Comparison of ENCODE assay signal across 23 mouse cellular contexts in the genomic region with DNA sequence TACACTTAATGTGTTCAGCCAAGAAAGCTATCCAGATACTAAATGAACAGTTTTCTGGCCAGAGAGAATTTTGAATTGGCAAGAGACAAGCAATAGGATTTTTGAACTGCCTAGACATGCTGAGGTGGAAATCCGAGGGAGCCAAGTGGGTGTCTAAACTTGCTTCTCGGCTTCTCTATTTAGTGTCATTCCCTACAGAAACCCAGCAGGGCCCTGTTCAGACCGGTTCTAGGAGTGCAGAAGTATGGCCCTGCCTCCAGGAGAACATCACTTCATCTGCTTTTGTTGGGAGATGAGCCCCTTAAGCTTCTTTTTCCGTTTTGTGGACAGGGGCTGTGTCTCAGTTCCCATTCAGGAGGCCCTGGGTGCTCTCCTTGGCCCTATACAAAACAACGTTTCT. TPM values are rescaled to one million over a fixed set of nuclear protein-coding genes. Genes with fewer than 3 reads are reported as not detected.
A peak's percentile ranks its signal among the peaks of the same experiment; 100 is the strongest.
DNase-seq lines count a peak whose midpoint lies in the region; ATAC-seq and TF ChIP-seq lines count a peak whose summit lies in the region.
"Had no signal": no experiment of that assay in that cellular context is flagged by ENCODE, and none has a peak within 500 bp of the region (broad histone marks: within the 10 kb centered on the region; RNA-seq: fewer than 3 reads in every experiment).

No protein-coding gene starts in this region.

- WGBS in forebrain, postnatal 0 days: 74% methylated on average over 5 of the region's 5 CpGs
- 76% methylated on average over 5 of the region's 5 CpGs for WGBS in forebrain, embryonic 15.5 days
- WGBS in limb, embryonic 14.5 days: 77% methylated on average over 5 of the region's 5 CpGs
- WGBS in limb, embryonic 10.5 days: 81% methylated on average over 5 of the region's 5 CpGs
- 61% methylated on average over 5 of the region's 5 CpGs for WGBS in embryonic facial prominence, embryonic 15.5 days

- no peak for TF ChIP-seq EP300 in CH12.LX (IDR thresholded peaks at IDR 0.05; ENCODE audit: low read length)

- no peaks in the 10 kb centered on the region for H3K79me2 ChIP-seq in CH12.LX (replicated peaks; ENCODE audit: control insufficient read depth, extremely low read depth, insufficient read depth, poor library complexity, severe bottlenecking)

- no peak for TF ChIP-seq RAD21 in CH12.LX (IDR thresholded peaks at IDR 0.05; ENCODE audit: low read depth, low read length)

- no peaks in the 10 kb centered on the region for H3K4me1 ChIP-seq in forebrain, postnatal 0 days (ENCODE audit: insufficient read depth)
- no peaks in the 10 kb centered on the region for H3K4me1 ChIP-seq in forebrain, embryonic 15.5 days
- H3K4me1 ChIP-seq in limb, embryonic 14.5 days (ENCODE audit: control insufficient read depth, insufficient read depth, low read length): no peaks in the 10 kb centered on the region
- no peaks in the 10 kb centered on the region for H3K4me1 ChIP-seq in limb, embryonic 10.5 days
- peaks cover 0 to 22% of the 10 kb centered on the region in 2 experiments; a peak in 3 of 4 replicates for H3K4me1 ChIP-seq in CH12.LX (ENCODE audit: control insufficient read depth in 1 of 2, insufficient read depth in 2 of 2)
- H3K4me1 ChIP-seq in embryonic facial prominence, embryonic 15.5 days: no peaks in the 10 kb centered on the region
- H3K4me1 ChIP-seq: embryonic facial prominence, embryonic 12.5 days; forebrain, embryonic 13.5 days had no signal

- H3K4me2 ChIP-seq in forebrain, postnatal 0 days (ENCODE audit: low read depth): no peak overlapping the region
- no peak overlapping the region for H3K4me2 ChIP-seq in forebrain, embryonic 15.5 days (replicated peaks)
- no peak overlapping the region for H3K4me2 ChIP-seq in limb, embryonic 14.5 days (replicated peaks; ENCODE audit: low read depth, low read length, severe bottlenecking)
- no peak overlapping the region; the same call in 1 of the 2 replicates for H3K4me2 ChIP-seq in CH12.LX (ENCODE audit: insufficient read depth, low read depth, poor library complexity, severe bottlenecking)
- H3K4me2 ChIP-seq in embryonic facial prominence, embryonic 15.5 days (replicated peaks): no peak overlapping the region
- H3K4me2 ChIP-seq: embryonic facial prominence, embryonic 12.5 days; forebrain, embryonic 13.5 days had no signal

- DNase-seq in forebrain, postnatal 0 days: no peak
- DNase-seq in limb, embryonic 14.5 days (ENCODE audit: low spot score): peak; percentile 16
- no peak for DNase-seq in limb, embryonic 10.5 days (ENCODE audit: low spot score)
- DNase-seq in CH12.LX (ENCODE audit: extremely low read depth): no peak
- no peak for DNase-seq in neural tube, embryonic 10.5 days (ENCODE audit: extremely low spot score, low spot score)
- DNase-seq in cerebellum, adult 18-20 months: no peak
- DNase-seq: adrenal gland, adult 8-10 months; adrenal gland, postnatal 14 days; adrenal gland, postnatal 36 days; cerebellum, adult 11-12 months; cerebellum, adult 8-10 months; cerebellum, adult 9-11 months; cerebellum, postnatal 14 days; cerebellum, postnatal 36 days; embryo, embryonic 11 days had no signal

- no peak overlapping the region for H3K4me3 ChIP-seq in forebrain, postnatal 0 days (ENCODE audit: low read depth, low read length)
- no peak overlapping the region for H3K4me3 ChIP-seq in forebrain, embryonic 15.5 days
- H3K4me3 ChIP-seq in limb, embryonic 14.5 days (replicated peaks; ENCODE audit: low read length): no peak overlapping the region
- no peak overlapping the region for H3K4me3 ChIP-seq in limb, embryonic 10.5 days
- H3K4me3 ChIP-seq in CH12.LX (replicated peaks in 1 of 3; ENCODE audit: low read depth in 2 of 3, low read length in 2 of 3, poor library complexity in 1 of 3): no peak overlapping the region
- no peak overlapping the region for H3K4me3 ChIP-seq in embryonic facial prominence, embryonic 15.5 days (replicated peaks)
- H3K4me3 ChIP-seq: embryonic facial prominence, embryonic 12.5 days; forebrain, embryonic 13.5 days had no signal

- H3K9me3 ChIP-seq in forebrain, postnatal 0 days (ENCODE audit: low read length): no peaks in the 10 kb centered on the region
- no peaks in the 10 kb centered on the region for H3K9me3 ChIP-seq in forebrain, embryonic 15.5 days
- peaks cover 7% of the 10 kb centered on the region; the same call in 1 of the 2 replicates for H3K9me3 ChIP-seq in limb, embryonic 14.5 days (ENCODE audit: control insufficient read depth, low read length)
- H3K9me3 ChIP-seq in limb, embryonic 10.5 days (replicated peaks): no peaks in the 10 kb centered on the region
- peaks cover 19% of the 10 kb centered on the region for H3K9me3 ChIP-seq in CH12.LX (replicated peaks; ENCODE audit: low read length)
- 0 out of 2 replicates have a peak, but pooled peaks cover 6% of the 10 kb centered on the region for H3K9me3 ChIP-seq in embryonic facial prominence, embryonic 15.5 days (replicated peaks)
- H3K9me3 ChIP-seq: G1E had no signal

- dilution Hi-C loops in CH12.LX (cut with MboI; ENCODE audit: extremely low pct_ligation_motif_present, extremely low pct_unique_long_range_greater_than_20kb, low sequenced_read_pairs): no loop called here

- no peak overlapping the region for H3K27ac ChIP-seq in forebrain, postnatal 0 days (ENCODE audit: low read depth, low read length)
- no peak overlapping the region for H3K27ac ChIP-seq in forebrain, embryonic 15.5 days (replicated peaks)
- no peak overlapping the region for H3K27ac ChIP-seq in limb, embryonic 14.5 days (replicated peaks; ENCODE audit: low read depth, low read length)
- H3K27ac ChIP-seq in limb, embryonic 10.5 days: no peak overlapping the region
- H3K27ac ChIP-seq in CH12.LX (ENCODE audit: insufficient read depth, low read depth): no peak overlapping the region
- peak overlapping the region; percentile 52; the same call in 1 of the 2 replicates for H3K27ac ChIP-seq in embryonic facial prominence, embryonic 15.5 days (replicated peaks)
- H3K27ac ChIP-seq: embryonic facial prominence, embryonic 12.5 days; forebrain, embryonic 13.5 days had no signal

- no peak overlapping the region for H3K9ac ChIP-seq in forebrain, postnatal 0 days
- H3K9ac ChIP-seq in forebrain, embryonic 15.5 days (replicated peaks): no peak overlapping the region
- no peak overlapping the region for H3K9ac ChIP-seq in limb, embryonic 14.5 days (ENCODE audit: low read depth, low read length, severe bottlenecking)
- H3K9ac ChIP-seq in CH12.LX (ENCODE audit: insufficient read depth, low read depth): peak overlapping the region; percentile 45; the same call in 1 of the 2 replicates
- no peak overlapping the region for H3K9ac ChIP-seq in embryonic facial prominence, embryonic 15.5 days
- H3K9ac ChIP-seq: embryonic facial prominence, embryonic 12.5 days; forebrain, embryonic 13.5 days had no signal

- ATAC-seq in forebrain, postnatal 0 days: peak; percentile 27; the same call in 1 of the 2 replicates
- ATAC-seq in forebrain, embryonic 15.5 days (replicated peaks): no peak
- ATAC-seq in limb, embryonic 14.5 days (ENCODE audit: low FRiP score, low read depth): no peak
- no peak for ATAC-seq in embryonic facial prominence, embryonic 15.5 days (ENCODE audit: insufficient number of reproducible peaks, low FRiP score, low TSS enrichment, low read depth)
- ATAC-seq: activated CD4-positive, CD25-positive, alpha-beta regulatory T cell, adult 4 months; forebrain, embryonic 13.5 days; forebrain, embryonic 16.5 days; Patski had no signal

- no peak for TF ChIP-seq POLR2A in limb, embryonic 14.5 days (IDR thresholded peaks at IDR 0.05; ENCODE audit: borderline replicate concordance, extremely low read depth, insufficient read depth, insufficient read length)
- TF ChIP-seq POLR2A in CH12.LX (IDR thresholded peaks at IDR 0.05; ENCODE audit: low read depth, low read length): no peak

- H3K27me3 ChIP-seq in forebrain, postnatal 0 days (ENCODE audit: insufficient read depth, low read length): no peaks in the 10 kb centered on the region
- no peaks in the 10 kb centered on the region for H3K27me3 ChIP-seq in forebrain, embryonic 15.5 days
- no peaks in the 10 kb centered on the region for H3K27me3 ChIP-seq in limb, embryonic 14.5 days (ENCODE audit: control insufficient read depth, insufficient read depth, low read length)
- H3K27me3 ChIP-seq in limb, embryonic 10.5 days (ENCODE audit: low read depth, poor library complexity, severe bottlenecking): no peaks in the 10 kb centered on the region
- H3K27me3 ChIP-seq in CH12.LX (replicated peaks): no peaks in the 10 kb centered on the region
- H3K27me3 ChIP-seq in embryonic facial prominence, embryonic 15.5 days: no peaks in the 10 kb centered on the region
- H3K27me3 ChIP-seq: embryonic facial prominence, embryonic 12.5 days; forebrain, embryonic 13.5 days; Patski had no signal

- H3K36me3 ChIP-seq in forebrain, postnatal 0 days (ENCODE audit: insufficient read depth): no peaks in the 10 kb centered on the region
- H3K36me3 ChIP-seq in forebrain, embryonic 15.5 days: no peaks in the 10 kb centered on the region
- H3K36me3 ChIP-seq in limb, embryonic 14.5 days (ENCODE audit: control insufficient read depth, insufficient read depth, low read length): no peaks in the 10 kb centered on the region
- no peaks in the 10 kb centered on the region for H3K36me3 ChIP-seq in limb, embryonic 10.5 days
- no peaks in the 10 kb centered on the region for H3K36me3 ChIP-seq in CH12.LX (replicated peaks in 1 of 2; ENCODE audit: control insufficient read depth in 1 of 2, insufficient read depth in 1 of 2, low read length in 1 of 2)
- no peaks in the 10 kb centered on the region for H3K36me3 ChIP-seq in embryonic facial prominence, embryonic 15.5 days
- H3K36me3 ChIP-seq: embryonic facial prominence, embryonic 12.5 days; G1E had no signal

- TF ChIP-seq CTCF in forebrain, postnatal 0 days (IDR thresholded peaks at IDR 0.05; ENCODE audit: low read depth): no peak
- TF ChIP-seq CTCF in CH12.LX (conservative IDR thresholded peaks at IDR 0.05 in 1 of 2, IDR thresholded peaks at IDR 0.05 in 1 of 2; ENCODE audit: low read depth in 2 of 2, low read length in 2 of 2): no peak

- in situ Hi-C loops in CH12.LX (cut with MboI; ENCODE audit: low pct_ligation_motif_present, low pct_unique_long_range_greater_than_20kb, low sequenced_read_pairs): no loop called here

RNA-seq across cellular contexts. Expression of a gene that starts 29.5 kb away (rescaled TPM):
- total RNA-seq in forebrain, postnatal 0 days (2014; rRNA removed): 66.1 and 82.8 TPM in 2 replicates
- polyA plus RNA-seq in forebrain, postnatal 0 days (2015; fragmentation: Nextera tagmentation; extraction: Ambion mirVana): 51.6 and 57.7 TPM in 2 replicates
- 69.2 and 72.1 TPM in 2 replicates for polyA plus RNA-seq in forebrain, embryonic 15.5 days (2015; fragmentation: Nextera tagmentation; extraction: Ambion mirVana)
- polyA plus RNA-seq in limb, embryonic 14.5 days (2012; rRNA removed): 55.7 and 67.5 TPM in 2 replicates
- 44.7 and 45.7 TPM in 2 replicates for polyA plus RNA-seq in limb, embryonic 14.5 days (2014; fragmentation: Nextera tagmentation; extraction: Ambion mirVana)
- 49.9 and 52.4 TPM in 2 replicates for polyA plus RNA-seq in limb, embryonic 10.5 days (2016; fragmentation: Nextera tagmentation; extraction: Ambion mirVana)
- total RNA-seq in CH12.LX (2012; rRNA removed) (25.3 and 28.6 TPM in 2 replicates), CH12.LX (2014; rRNA removed) (22.6 and 23.7 TPM in 2 replicates)
- 119 and 149 TPM in 2 replicates for polyA plus RNA-seq in CH12.LX (2012; ENCODE audit: insufficient read length, low read depth)
- 44.6 and 48.3 TPM in 2 replicates for polyA plus RNA-seq in embryonic facial prominence, embryonic 15.5 days (2015; fragmentation: Nextera tagmentation; extraction: Ambion mirVana)

RNA-seq across cellular contexts. Expression of a gene that starts 43.5 kb away (rescaled TPM):
- total RNA-seq in forebrain, postnatal 0 days (2014; rRNA removed): 0.31 and 0.62 TPM in 2 replicates
- 0.28 and 0.53 TPM in 2 replicates for polyA plus RNA-seq in forebrain, postnatal 0 days (2015; fragmentation: Nextera tagmentation; extraction: Ambion mirVana)
- polyA plus RNA-seq in forebrain, embryonic 15.5 days (2015; fragmentation: Nextera tagmentation; extraction: Ambion mirVana): 0.28 and 0.42 TPM in 2 replicates
- polyA plus RNA-seq in limb, embryonic 14.5 days (2012; rRNA removed): 3.1 and 3.9 TPM in 2 replicates
- polyA plus RNA-seq in limb, embryonic 14.5 days (2014; fragmentation: Nextera tagmentation; extraction: Ambion mirVana): 4.0 and 5.7 TPM in 2 replicates
- 0.31 and 0.56 TPM in 2 replicates for polyA plus RNA-seq in limb, embryonic 10.5 days (2016; fragmentation: Nextera tagmentation; extraction: Ambion mirVana)
- 2.6 and 4.9 TPM in 2 replicates for total RNA-seq in CH12.LX (2012; rRNA removed)
- total RNA-seq in CH12.LX (2014; rRNA removed): 2.0 and 3.1 TPM in 2 replicates
- polyA plus RNA-seq in CH12.LX (2012; ENCODE audit: insufficient read length, low read depth): 5.1 and 5.2 TPM in 2 replicates
- 3.7 and 4.9 TPM in 2 replicates for polyA plus RNA-seq in embryonic facial prominence, embryonic 15.5 days (2015; fragmentation: Nextera tagmentation; extraction: Ambion mirVana)
- polyA plus RNA-seq: G1E had no signal
